Mouse (Mus musculus) brain, embryonic 14.5 days (tissue): ENCODE measurements around the gene Olfr823. TPM values are rescaled to one million over a fixed set of nuclear protein-coding genes. Genes with fewer than 3 reads are reported as not detected.
"Not testable (repeated sequence)": the region's sequence is repeated elsewhere in the genome, so short reads cannot be mapped to it uniquely, and the experiment has no call there.

ENCODE experiments used
- DNase-seq: peaks from one replicate; pipeline ENCODE4 v3.0.0-alpha.2; 2011; ENCODE audit warnings: low read depth
- CTCF ChIP-seq: fragments of 200-500 bp; IDR thresholded peaks from 2 replicates; pipeline ENCODE4 v1.5.1; 2012; ENCODE audit warnings: inconsistent platforms, mild to moderate bottlenecking, moderate library complexity, borderline replicate concordance; ENCODE audit not compliant: insufficient read depth, insufficient read length; ENCODE audit errors: extremely low read depth
- POLR2A ChIP-seq: fragments of 200-500 bp; IDR thresholded peaks from 2 replicates; pipeline ENCODE4 v1.6.1; 2012; ENCODE audit warnings: mild to moderate bottlenecking, inconsistent platforms, borderline replicate concordance; ENCODE audit not compliant: poor library complexity, insufficient read depth, insufficient read length, severe bottlenecking; ENCODE audit errors: extremely low read depth
- polyA plus RNA-seq: library from polyadenylated mRNA; depleted of rRNA; stranded (reverse); fragments of >200 nt; gene quantifications from 2 replicates; pipeline ENCODE4 v1.2.3, GENCODE M21; 2012; rRNA removed

Gene Olfr823
- polyA plus RNA-seq = not detected in 2 replicates

DNA sequence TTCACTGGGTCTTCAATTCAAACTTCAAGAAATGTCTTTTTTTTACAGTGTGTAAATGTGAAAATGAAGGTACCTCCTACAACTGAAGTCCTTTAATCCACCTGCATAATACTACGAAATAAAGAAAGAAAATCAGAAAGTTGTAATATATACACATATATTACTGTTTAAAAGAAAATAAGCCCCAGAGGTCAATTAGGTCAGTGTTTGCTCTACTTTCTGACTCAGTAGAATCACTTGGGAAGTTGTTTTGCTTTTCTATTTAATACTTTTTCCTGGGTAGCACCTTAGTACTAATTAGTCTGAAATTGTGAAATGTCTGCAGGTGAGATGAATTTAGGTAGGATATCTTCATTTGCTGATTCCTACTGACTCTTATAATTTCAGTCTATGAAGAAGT is at the start of gene Olfr823:
TSS of gene Olfr823 (minus strand) at position 101 of the 400 bp plus-strand sequence.
- not testable (repeated sequence) for DNase-seq

DNA sequence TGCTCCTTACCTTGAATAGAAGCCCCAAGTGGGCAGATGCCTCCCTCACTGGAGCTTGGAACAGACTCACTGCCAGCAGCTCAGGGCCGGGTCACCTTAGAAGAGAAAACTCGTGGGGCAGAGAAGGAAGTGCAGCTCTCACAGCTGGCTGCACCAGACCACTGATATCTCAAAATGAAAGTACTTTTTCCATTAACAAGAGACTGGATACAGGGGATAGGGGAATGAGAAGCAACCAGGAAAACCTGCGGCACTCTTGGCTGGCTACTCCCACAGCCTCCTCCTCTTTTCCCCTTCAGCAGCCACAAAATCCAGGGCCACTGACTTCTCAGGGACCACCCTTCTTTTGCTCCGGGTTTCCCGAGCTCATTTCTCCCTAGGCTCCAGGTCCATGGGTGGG is 28.9 kb upstream of the Olfr823 start:
- TF ChIP-seq POLR2A (no peak), CTCF (no peak)
- no peak for DNase-seq

DNA sequence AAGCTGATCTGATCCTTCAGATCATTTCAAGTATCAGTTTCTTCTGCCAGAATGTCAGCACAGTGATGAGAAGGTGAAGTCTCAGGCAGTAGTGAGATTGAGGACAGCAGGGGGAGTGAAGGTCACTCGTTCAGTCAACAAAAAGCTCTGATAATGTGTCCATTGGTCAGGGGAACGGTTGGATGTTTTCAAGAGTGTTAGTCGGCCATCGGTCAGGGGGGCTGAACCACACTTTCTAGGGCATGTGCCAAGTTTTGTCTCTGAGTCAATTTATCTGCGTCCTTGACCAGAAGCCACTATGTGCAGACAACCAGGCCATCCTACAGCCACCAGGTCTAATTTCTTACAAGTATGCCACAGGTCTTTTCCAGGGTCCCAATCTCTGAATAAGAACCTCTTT is 27.3 kb upstream of the Olfr823 start:
- not testable (repeated sequence) for DNase-seq

DNA sequence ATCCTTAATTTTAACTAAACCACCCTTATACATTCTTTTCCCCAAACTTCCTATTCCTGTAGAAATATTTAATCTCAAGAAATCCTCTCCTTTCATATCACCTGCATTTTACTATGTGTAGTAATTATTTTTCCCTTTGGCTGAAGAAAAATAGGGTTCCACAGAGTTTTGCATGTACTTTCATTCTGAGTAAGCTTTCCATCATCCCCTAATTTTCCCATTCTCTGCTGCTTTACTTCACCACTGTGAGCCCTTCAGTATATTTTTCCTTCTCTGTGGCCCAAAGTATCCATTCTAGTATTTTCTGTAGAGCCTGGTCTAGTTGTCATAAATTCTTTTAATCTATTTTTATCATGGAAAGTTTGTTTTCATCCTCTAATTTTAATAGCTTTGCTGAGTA is 19.6 kb upstream of the Olfr823 start:
- no peak for DNase-seq
- TF ChIP-seq CTCF (no peak), POLR2A (no peak)

DNA sequence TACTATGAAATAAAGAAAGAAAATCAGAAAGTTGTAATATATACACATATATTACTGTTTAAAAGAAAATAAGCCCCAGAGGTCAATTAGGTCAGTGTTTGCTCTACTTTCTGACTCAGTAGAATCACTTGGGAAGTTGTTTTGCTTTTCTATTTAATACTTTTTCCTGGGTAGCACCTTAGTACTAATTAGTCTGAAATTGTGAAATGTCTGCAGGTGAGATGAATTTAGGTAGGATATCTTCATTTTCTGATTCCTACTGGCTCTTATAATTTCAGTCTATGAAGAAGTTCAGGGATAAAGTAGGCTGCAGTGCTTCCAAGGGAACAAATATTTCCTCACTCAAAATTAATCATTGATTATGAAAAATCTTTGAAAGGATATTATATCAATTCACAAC is 14.7 kb upstream of the Olfr823 start, which contains the start of gene Olfr824:
TSS of gene Olfr824 (minus strand) at position 101 of the 400 bp plus-strand sequence.
- DNase-seq = not testable (repeated sequence)

DNA sequence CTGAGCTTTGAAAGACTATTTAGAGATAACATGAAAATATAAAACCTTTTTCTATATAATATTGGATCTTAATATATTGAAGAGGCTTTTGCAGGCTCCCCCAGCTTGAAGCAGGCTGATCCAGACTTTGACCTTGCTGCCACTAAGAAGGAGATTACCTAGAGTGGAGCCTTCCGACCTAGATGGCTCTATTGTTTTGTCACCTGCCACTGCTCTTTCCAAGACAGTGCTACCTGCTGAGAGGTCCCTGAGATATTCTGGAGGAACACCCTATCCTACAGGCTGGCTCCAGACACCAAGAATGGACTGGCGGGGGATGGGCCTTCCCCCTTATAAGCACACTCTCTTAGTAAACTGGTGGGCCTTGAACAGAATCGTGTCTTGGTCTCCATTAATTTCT is 862 bp upstream of the Olfr823 start:
- DNase-seq = not testable (repeated sequence)

DNA sequence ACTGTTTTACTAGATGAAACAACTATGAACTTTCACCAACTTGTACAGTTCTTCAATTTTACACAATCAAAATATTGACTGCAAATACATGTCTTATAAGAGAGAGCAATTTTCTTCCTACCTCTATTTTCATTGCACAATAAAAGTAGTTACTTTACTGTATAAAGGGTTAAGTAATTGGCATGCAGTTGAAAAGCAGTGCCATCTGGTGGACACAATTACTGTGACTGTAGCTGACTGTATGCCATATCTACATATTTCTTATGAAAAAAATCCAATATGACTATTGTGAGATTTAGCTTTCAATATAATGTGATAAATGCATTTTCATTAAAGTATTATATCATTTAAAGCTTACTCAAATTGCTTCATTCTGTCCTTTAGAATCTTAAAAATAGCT is 19.1 kb downstream of the Olfr823 start:
- no peak for TF ChIP-seq CTCF
- TF ChIP-seq POLR2A = no peak
- DNase-seq = peak; percentile 41

DNA sequence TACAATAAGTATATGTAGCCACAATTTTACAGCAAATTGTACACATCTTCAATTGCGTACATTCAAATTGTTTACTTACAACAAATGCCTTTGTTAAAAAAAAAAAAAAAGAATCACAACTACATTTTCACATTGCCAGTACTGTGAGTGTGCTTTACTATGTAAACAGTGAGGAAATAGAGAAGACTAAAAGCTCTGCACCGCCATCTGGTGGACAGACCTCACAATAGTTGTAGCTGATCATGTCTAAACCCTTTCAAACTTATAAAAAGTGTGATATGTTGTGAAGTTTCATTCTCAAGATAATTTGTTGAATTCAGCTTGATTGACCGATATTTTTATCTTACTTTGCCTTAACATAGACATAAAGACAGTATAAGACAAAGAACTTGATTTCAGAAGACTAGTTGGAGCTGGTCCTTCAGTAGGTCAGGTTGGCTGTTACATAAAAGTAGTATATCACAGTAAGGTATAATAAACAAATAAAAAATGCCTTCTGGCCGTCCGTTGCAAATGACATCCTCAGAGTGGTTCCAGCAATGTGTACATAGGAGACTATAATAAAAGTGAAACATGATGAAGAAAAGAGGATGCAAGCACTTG is 22.2 kb downstream of the Olfr823 start:
- DNase-seq = peak; percentile 75
- TF ChIP-seq POLR2A (no peak), CTCF (peak; percentile 54; the same call in 1 of the 2 replicates)

DNA sequence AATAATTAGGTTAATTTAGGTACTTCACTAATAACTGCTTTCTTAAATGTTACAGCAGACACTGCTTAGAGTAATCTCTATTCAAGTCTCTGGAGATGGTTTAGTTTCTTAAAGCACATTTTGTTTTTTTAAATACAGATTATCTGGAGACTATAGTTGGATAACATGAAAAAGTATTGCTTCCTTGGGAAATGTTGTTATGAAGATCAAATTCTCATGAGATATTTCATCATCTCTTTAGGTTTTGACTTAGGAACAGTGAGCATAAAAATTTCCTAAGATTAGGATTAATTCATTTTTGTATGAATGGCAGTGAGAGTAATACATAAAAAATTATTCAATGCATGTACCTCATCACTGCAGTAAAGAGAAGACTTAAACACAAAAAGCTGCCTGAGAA is 44.3 kb downstream of the Olfr823 start, which contains the start of gene Olfr822:
TSS of gene Olfr822 (plus strand) at position 301 of the 400 bp plus-strand sequence.
- no peak for DNase-seq
- TF ChIP-seq CTCF (no peak), POLR2A (no peak)

Other genes with a start within 250 kb of the Olfr823 start
- gene Olfr814, start 235.5 kb downstream of the Olfr823 start, polyA plus RNA-seq = not detected in 2 replicates
- not detected in 2 replicates for gene Olfr815, start 209.5 kb downstream of the Olfr823 start, polyA plus RNA-seq
- gene Olfr816, start 199.8 kb downstream of the Olfr823 start, polyA plus RNA-seq = not detected in 2 replicates
- not detected in 2 replicates for gene Olfr818, start 166.3 kb downstream of the Olfr823 start, polyA plus RNA-seq
- not detected in 2 replicates for gene Olfr819, start 148.1 kb downstream of the Olfr823 start, polyA plus RNA-seq
- gene Olfr247, start 139.2 kb downstream of the Olfr823 start, polyA plus RNA-seq = not detected in 2 replicates
- gene Gm10310, start 130.3 kb downstream of the Olfr823 start, polyA plus RNA-seq = not detected in 2 replicates
- gene Olfr820, start 102.8 kb downstream of the Olfr823 start, polyA plus RNA-seq = not detected in 2 replicates
- gene Olfr821, start 85.0 kb downstream of the Olfr823 start, polyA plus RNA-seq = not detected in 2 replicates
- gene Olfr822, start 44.2 kb downstream of the Olfr823 start, polyA plus RNA-seq = not detected in 2 replicates
- gene Olfr824, start 14.6 kb upstream of the Olfr823 start, polyA plus RNA-seq = not detected in 2 replicates
- not detected in 2 replicates for gene Olfr825, start 51.4 kb upstream of the Olfr823 start, polyA plus RNA-seq
- not detected in 2 replicates for gene Olfr826, start 68.8 kb upstream of the Olfr823 start, polyA plus RNA-seq
- gene Olfr827, start 99.0 kb upstream of the Olfr823 start, polyA plus RNA-seq = not detected in 2 replicates
- 2.0 and 2.5 TPM in 2 replicates for gene Neurod4, start 164.9 kb upstream of the Olfr823 start, polyA plus RNA-seq
- 0.16 TPM in 1 of 2 replicates, not detected in the other for gene Tespa1, start 207.5 kb upstream of the Olfr823 start, polyA plus RNA-seq